Mouse (Mus musculus) gastrocnemius, postnatal 36 days (tissue): ENCODE data around the gene Rhebl1. TPM values are rescaled to one million over a fixed set of nuclear protein-coding genes. Genes with fewer than 3 reads are reported as not detected.

ENCODE experiments used
- DNase-seq, 2 experiments: peaks; one replicate each; pipeline ENCODE4 v3.0.0; 2022
- intact Hi-C: fragments of 180-260 bp; cut with DNase I; formaldehyde crosslinking; loops from one replicate; pipeline ENCODE4 v1.15.1; 2025
- total RNA-seq, 2 experiments: library from RNA; stranded (reverse); gene quantifications; 2 replicates each; pipeline ENCODE4 v1.2.3; 2021

Gene Rhebl1
- total RNA-seq, 2 experiments from 2014 or later: 1.9 to 3.1 TPM

- no peak for DNase-seq
- intact Hi-C loops: no loop called here
Measured at GRCm38 (mm10) chr15:98853161-98853937, 41.0 kb downstream of the Rhebl1 start.

- no peak for DNase-seq
- intact Hi-C loops: no loop called here
Measured at GRCm38 (mm10) chr15:98852733-98853132, 41.6 kb downstream of the Rhebl1 start.

GRCm38 (mm10) chr15:98852071-98852470, 42.3 kb downstream of the Rhebl1 start:
- intact Hi-C loops: no loop called here
- no peak for DNase-seq

GRCm38 (mm10) chr15:98851229-98851818, 43.0 kb downstream of the Rhebl1 start:
- intact Hi-C loops: no loop called here
- DNase-seq: no peak

- intact Hi-C loops: no loop called here
- no peak for DNase-seq
Measured at GRCm38 (mm10) chr15:98850668-98851067, 43.7 kb downstream of the Rhebl1 start.

GRCm38 (mm10) chr15:98849956-98850600, 44.3 kb downstream of the Rhebl1 start:
- DNase-seq: no peak
- intact Hi-C loops: no loop called here

GRCm38 (mm10) chr15:98849165-98849564, 45.2 kb downstream of the Rhebl1 start:
- intact Hi-C loops: no loop called here
- no peak for DNase-seq

- intact Hi-C loops: no loop called here
- no peak for DNase-seq
Measured at GRCm38 (mm10) chr15:98846140-98846539, 48.2 kb downstream of the Rhebl1 start.

- intact Hi-C loops: no loop called here
Measured at GRCm38 (mm10) chr15:98845149-98845548, 49.2 kb downstream of the Rhebl1 start.

GRCm38 (mm10) chr15:98843595-98844223, 50.6 kb downstream of the Rhebl1 start:
- no peak for DNase-seq
- intact Hi-C loops: no loop called here

More at GRCm38 (mm10) chr15:98845149-98845548, 49.2 kb downstream of the Rhebl1 start:
- DNase-seq: no peak

GRCm38 (mm10) chr15:98839671-98840585, 54.4 kb downstream of the Rhebl1 start:
- intact Hi-C loops: no loop called here
- DNase-seq: no peak

- DNase-seq: no peak
- intact Hi-C loops: no loop called here
Measured at GRCm38 (mm10) chr15:98839161-98839560, 55.2 kb downstream of the Rhebl1 start.

- intact Hi-C loops: no loop called here
- no peak for DNase-seq
Measured at GRCm38 (mm10) chr15:98837743-98838103, 56.6 kb downstream of the Rhebl1 start.

- DNase-seq: no peak
- intact Hi-C loops: no loop called here
Measured at GRCm38 (mm10) chr15:98837006-98837742, 57.2 kb downstream of the Rhebl1 start.

- intact Hi-C loops: no loop called here
- no peak for DNase-seq
Measured at GRCm38 (mm10) chr15:98835291-98835690, 59.0 kb downstream of the Rhebl1 start.

GRCm38 (mm10) chr15:98834059-98834458, 60.3 kb downstream of the Rhebl1 start:
- intact Hi-C loops: loop anchor here (5.0 kb wide), 1 partner anchor 33 kb away; no protein-coding TSS in a partner anchor
- DNase-seq: no peak

GRCm38 (mm10) chr15:98833281-98833680, 61.1 kb downstream of the Rhebl1 start:
- intact Hi-C loops: loop anchor here (5.0 kb wide), 1 partner anchor 34 kb away; no protein-coding TSS in a partner anchor
- DNase-seq: no peak

- DNase-seq: no peak
- intact Hi-C loops: loop anchor here (5.0 kb wide), 1 partner anchor 35 kb away; no protein-coding TSS in a partner anchor
Measured at GRCm38 (mm10) chr15:98832161-98833058, 61.9 kb downstream of the Rhebl1 start.
